Mouse (Mus musculus): ENCODE measurements around the gene Spag6.

- no peak for TF ChIP-seq GATA1 (IDR thresholded peaks at IDR 0.05; ENCODE audit: borderline replicate concordance, low read length)
- no peak for TF ChIP-seq FLI1 (IDR thresholded peaks at IDR 0.05; ENCODE audit: low read length)
Measured at GRCm38 (mm10) chr2:18797776-18798175, 103.9 kb downstream of the Spag6 start.

Measured in megakaryocyte, embryonic 14.5 days (primary cell).